Mouse (Mus musculus): Measurements from ENCODE around the gene Ppp1r14b.

The Ppp1r14b gene

GRCm38 (mm10) chr19:6995255-6995991 is 20.7 kb downstream of the Ppp1r14b start:
- DNase-seq = no peak

GRCm38 (mm10) chr19:6996006-6996405 is 21.2 kb downstream of the Ppp1r14b start, which contains the start of the genes Nudt22 and Trpt1:
TSS of gene Nudt22 (minus strand) at chr19:6996117.
TSS of gene Trpt1 (plus strand) at chr19:6996131.
- DNase-seq = peak; percentile 91 to 94

- DNase-seq = no peak
Measured at GRCm38 (mm10) chr19:6997721-6998290, 23.0 kb downstream of the Ppp1r14b start.

GRCm38 (mm10) chr19:6999360-7000063 is 24.7 kb downstream of the Ppp1r14b start:
- no peak for DNase-seq

- DNase-seq = no peak
Measured at GRCm38 (mm10) chr19:7006892-7007593, 32.3 kb downstream of the Ppp1r14b start.

- DNase-seq = no peak
Measured at GRCm38 (mm10) chr19:7012426-7012825, 37.7 kb downstream of the Ppp1r14b start.

- DNase-seq = no peak
Measured at GRCm38 (mm10) chr19:7013984-7014383, 39.2 kb downstream of the Ppp1r14b start.

GRCm38 (mm10) chr19:7014481-7015135 is 39.8 kb downstream of the Ppp1r14b start:
- DNase-seq = no peak

GRCm38 (mm10) chr19:7017541-7018457 is 43.0 kb downstream of the Ppp1r14b start:
- DNase-seq = peak in 1 of 2 experiments; percentile 24

- no peak for DNase-seq
Measured at GRCm38 (mm10) chr19:7018546-7018945, 43.8 kb downstream of the Ppp1r14b start.

GRCm38 (mm10) chr19:7019191-7019590 is 44.4 kb downstream of the Ppp1r14b start, which contains the start of gene Fermt3:
TSS of gene Fermt3 (minus strand) at chr19:7019469.
- DNase-seq = peak; percentile 72 to 77

- peak; percentile 56 to 63 for DNase-seq
Measured at GRCm38 (mm10) chr19:7020224-7020641, 45.5 kb downstream of the Ppp1r14b start.
